Mouse (Mus musculus) heart, postnatal 14 days (tissue): ENCODE measurements at regions not wholly inside any gene's neighbourhood (a gene's known extent, or its start where the extent isn't known, plus 50 kb on each side); places are given as distances from the start of the nearest gene placed in this dataset.

ENCODE experiments used
- DNase-seq, 2 experiments: peaks; one replicate each; pipeline ENCODE4 v3.0.0; 2021 to 2022
- intact Hi-C: fragments of 180-260 bp; cut with DNase I; formaldehyde crosslinking; loops from one replicate; pipeline ENCODE4 v1.15.1; 2025

DNA sequence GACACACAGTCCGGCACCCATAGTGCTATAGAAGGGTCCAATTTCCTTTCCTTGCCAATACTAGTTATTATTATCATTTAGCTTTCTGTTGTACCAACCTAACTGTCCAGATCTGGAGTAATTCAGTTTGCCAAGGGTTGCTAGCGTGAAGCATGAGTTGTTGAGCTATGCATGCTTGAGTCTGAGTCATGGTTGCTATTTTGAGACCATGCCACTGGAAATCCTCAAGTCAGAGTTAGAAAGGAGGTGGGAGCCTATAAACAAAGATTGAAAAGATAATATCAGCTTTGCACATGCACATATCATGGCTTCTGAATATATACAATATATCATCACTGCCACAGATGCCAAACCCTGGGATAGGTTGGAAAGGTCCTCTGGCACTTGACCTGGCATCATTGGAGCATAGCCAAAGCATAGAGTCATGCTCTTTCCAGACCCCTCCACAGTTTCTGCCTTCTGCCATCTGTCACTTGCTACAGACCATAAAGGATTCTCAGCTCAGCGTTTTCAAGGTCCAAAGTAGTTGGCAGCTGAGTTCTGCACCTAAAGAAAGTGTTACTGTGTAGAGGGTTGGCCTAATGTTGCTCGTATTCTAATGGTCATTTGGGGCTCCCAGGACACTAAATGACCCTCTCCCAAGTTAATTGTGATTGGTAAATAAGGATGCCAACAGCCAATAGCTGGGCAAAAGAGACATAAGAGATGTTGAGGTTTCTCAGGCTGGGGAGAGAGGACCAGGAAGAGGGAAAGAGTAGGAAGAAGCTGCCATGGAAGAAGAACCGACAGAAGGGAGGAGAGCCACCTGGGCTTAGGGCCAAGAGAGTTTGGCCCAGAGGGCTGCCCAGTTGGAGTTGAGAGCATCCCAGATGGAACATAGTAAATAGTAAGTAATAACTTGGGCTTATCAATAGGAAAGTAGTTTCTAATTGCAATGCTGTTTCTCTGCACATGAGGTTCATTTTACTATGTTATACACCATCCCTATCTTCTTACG, 586.9 kb downstream of the Ptprc start:
- intact Hi-C loops: no loop called here
- DNase-seq: no peak

DNA sequence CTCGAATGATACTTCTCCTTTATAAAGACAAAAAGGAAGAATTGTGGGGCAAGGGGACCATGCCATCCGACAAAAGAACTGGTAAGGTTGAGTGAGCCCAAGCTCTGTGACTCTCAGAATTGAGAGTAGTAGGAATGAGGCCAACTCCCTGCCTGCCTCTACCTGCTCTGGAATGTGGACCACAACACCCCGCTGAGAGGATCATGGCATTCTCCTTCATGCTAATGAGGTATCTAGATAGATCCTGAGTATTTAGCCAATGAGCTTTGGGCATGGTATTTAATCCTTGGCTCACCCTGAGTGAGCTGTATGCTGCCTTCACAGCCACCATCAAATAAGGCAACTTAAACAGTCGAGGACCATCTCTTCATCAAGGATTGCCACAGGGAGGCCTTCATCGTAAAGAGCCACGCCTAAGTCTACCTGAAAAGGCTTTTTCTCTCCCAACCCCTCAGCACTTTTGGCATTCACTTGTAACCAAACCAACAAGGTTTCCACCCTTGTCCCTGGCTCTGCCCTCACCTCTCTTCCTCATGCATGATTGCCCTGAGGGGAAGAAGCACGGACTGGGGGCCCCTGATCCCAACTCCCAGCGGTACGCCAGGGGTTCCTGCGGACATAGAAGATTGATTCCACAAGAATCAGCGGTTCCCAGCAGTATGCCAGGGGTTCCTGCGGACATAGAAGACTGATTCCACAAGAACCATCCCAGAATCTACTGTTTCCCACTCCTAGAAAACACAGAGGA, 587.9 kb downstream of the Ptprc start:
- DNase-seq: no peak
- intact Hi-C loops: no loop called here

DNA sequence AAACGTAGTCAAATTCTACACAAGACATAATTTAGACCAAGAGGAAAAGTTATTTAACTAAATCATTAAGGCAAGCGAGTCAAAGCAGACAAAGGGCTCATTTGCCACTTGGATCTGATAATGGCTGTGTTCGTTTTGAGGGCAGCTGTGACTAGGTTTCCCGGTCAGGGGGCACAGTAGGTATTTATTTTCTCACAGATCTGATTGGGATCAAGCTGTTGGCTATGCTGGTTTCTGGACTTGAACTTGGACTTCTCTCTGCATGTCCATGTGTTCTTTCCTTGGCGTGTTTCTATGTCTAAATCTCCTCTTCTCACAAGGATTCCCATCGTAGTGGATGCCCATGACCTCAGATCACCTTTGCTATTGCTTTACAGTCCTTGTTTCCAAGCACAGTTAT, 590.8 kb downstream of the Ptprc start:
- DNase-seq: no peak
- intact Hi-C loops: no loop called here

DNA sequence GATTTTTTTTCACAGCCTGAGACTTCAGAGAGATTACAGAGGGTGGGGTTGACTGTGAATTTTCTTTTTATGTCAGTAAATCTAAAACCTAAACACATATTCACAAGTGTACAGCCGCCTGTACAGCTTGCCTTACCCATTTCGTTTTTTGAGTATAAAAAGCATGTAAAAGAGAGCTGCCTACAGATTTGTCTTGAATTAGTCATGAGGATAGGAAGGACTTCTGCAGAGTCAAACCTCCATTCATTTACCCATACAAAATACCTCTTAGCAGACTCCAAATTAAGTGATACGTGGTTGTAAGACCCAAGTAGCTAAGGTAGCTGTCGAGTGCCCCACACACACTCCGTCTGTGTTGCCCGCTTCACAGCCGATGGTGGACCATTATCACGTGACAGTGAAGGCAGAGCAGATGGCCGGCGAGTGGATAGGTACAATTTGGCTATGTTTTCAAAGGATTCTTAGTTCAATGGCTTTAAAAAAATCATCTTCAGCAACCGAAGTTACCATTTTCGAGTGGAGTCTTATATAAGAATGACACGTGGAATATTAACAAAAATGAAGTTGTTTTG, 591.3 kb downstream of the Ptprc start:
- intact Hi-C loops: no loop called here
- DNase-seq: no peak

DNA sequence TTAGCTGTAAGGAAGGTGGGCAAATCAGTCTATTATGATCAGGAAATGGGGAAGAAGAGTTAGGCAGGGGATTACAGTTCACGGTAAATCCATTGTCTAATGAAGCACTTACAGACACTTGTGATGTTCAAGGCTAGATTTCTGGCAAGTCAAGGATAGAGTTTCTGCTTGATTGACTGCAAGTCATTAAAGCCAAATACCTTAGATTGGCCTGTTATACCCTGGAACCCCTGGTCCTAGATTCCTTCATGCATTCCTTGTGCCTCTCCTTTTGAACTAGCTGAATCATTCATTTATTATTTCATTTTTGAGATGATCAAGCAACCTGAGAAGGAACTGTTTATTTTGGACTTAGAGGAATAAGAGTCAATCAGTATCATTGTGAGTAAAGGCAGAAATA, 597.9 kb downstream of the Ptprc start:
- no peak for DNase-seq
- intact Hi-C loops: no loop called here

DNA sequence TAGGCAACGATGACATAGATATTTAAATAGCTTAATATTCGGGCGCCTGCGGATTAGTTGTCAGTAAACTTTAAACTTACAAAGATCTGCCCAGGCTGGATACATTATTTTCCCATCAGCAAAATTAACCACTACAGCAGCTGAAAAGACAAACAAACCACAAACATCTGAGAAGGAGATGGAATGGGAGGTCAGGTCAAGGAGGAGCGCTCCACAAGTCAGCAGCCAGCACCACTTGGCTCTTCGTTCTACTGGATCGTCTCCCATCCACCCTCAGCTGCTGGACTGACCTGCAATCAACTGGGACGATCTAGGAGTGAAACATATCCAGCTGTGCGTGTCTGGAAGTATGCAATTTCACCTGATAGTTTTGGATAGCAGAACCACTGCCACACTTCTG, 599.3 kb downstream of the Ptprc start:
- intact Hi-C loops: no loop called here
- no peak for DNase-seq

DNA sequence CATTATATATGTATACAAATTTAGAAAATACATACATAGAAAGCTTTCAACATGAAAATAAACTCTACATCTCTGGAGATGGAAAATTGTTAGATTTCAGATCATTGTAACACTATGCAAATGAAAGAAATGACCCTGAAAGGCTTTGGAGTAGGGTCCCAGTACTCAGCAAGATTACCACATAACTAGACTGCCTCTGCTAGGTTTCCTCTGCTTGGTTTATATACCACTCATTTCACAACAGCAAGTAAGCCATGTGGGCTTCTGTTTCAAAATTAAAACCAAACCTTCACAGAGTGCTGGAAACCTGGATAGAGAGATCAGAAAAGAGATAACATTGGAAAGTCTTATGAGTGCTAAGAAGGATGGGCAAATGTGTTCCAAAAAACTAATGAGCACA, 600.1 kb downstream of the Ptprc start:
- DNase-seq: no peak
- intact Hi-C loops: no loop called here

DNA sequence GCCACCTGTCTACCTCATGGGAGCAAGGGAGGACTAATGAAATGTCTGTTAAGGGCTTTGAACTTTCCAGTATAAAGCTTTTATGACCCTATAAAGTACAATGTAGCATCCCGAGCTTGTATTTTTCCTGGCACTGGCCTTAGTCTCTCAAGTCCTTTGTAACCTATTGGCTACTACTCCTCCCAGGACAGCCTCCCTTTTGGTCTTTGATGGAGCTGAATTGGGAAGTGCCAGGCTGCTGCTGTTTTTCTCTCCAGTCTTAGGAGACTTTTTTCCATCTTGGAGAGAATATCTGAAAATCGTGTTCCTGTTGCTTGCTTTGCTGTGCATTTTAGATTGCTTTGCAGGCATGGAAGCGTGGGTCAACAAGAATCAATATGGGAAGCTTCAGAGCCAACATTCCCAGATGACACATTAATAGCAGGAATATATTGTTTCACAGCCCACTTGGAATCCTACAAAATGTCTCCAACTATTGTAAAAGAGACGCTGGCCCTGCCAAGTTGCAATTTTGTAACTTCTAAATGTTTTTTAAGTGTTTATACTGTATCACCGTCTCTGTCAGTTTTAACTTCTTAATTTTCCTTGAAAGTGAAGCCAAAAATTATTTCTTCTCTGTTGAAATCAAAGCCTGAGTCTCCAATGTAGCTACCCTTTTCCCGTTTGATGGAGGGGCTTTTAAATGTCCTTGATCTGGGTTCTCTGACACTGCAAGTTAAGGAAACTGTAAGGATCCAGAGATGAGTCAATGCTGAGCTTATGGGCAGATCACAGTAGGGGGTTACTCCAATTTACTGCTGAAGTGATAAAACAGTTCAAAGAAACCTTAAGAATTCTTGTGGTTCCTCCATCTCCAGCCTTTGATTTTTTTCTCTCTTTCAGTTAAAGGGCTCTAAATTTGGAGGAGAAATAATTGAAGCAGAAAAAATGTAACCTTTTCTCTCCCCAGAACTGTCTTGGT, 603.3 kb downstream of the Ptprc start:
- no peak for DNase-seq
- intact Hi-C loops: no loop called here

DNA sequence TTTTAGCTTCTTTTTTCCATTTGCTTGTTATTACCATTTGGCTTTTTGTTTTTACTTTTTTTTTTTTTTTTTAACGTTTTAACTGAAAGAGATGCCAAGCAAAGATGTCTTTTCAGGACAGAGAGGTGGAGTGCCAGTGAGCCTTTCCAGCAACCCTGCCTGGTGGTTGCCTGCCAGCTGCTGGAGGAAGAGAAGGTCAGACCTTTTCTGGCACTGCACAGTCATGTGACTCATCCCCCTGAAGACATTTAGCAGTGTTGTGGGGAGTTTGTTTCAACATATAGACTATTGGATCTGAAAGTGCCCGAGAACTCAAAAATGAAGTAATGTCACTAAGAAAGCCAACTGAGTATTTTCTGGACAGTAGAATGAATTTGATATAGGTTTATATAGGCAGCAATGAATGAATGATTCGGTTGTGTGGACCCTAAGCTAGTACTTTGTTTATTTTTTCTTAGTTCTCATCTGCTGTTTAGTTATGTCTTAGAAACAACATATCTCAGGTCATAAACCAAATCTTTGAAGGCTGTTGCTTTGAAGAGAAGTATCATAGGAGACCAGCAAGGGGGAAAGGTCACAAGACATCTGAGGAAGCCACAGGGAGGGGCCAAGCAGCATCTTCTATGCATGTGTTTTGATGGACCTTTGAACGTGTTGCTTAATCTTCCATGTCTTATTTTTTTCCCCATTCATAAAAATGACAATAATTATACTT, 604.2 kb downstream of the Ptprc start:
- DNase-seq: peak; percentile 40 to 56
- intact Hi-C loops: no loop called here

DNA sequence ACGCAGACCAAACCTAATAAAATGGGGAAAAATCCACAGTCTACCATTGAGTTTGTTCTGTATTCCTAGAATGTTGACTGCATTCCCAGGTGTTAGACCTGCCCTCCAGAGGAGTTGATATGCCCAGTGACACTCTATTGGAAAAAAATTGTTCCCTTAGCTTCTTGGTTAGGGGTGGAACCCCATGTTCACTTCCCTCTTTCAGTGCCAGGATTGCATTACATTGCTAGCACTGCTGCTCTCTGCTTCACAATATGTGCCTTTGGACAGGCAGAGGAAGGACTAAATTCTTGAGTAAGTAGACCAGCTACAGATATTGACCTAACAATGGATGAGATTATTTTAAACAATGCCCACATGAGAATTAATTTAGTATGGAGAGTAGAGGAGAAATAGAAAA, 607.3 kb upstream of the Nr5a2 start:
- intact Hi-C loops: no loop called here
- DNase-seq: no peak

DNA sequence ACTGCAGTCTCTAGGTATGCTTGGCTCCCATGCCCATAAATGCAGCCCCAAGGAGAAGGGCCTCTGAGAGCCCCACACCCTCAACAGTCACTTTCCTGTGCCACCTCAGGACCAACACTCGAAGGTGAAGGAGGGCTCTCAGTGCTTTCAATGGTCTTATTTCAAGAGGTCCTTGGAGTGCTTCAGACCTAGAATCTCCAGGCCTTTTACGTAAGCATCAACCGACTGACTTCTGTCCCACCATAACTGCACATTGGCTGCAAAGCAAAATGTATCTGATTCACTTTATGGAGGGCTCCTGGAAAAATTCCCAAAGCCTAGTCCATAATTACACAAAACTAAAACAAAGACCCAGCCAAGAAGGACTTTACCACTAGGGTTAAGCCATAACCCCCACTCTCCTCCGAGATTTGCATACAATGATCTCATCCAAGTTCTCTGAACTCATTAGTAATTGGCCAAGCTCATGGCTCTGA, 605.4 kb upstream of the Nr5a2 start:
- DNase-seq: no peak
- intact Hi-C loops: no loop called here

DNA sequence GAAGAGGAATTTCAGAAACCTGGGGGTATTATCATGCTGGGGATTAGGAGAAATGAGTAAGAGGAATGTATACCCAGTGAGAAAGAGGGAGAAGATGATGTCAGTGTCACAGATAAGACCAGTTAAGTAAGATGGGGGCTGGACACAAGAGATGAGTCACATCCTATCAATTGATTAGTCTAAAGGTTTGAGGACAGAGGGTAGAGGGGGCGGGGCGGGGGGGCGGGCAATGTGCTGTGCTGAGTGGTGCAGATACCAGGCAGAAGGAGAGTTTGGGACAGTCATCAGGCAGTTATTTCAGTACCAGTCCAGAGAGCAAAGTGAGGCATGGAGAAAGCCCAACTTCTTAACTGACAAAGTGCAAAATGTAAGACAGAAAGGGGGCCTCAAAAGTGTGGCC, 601.4 kb upstream of the Nr5a2 start:
- no peak for DNase-seq
- intact Hi-C loops: no loop called here

DNA sequence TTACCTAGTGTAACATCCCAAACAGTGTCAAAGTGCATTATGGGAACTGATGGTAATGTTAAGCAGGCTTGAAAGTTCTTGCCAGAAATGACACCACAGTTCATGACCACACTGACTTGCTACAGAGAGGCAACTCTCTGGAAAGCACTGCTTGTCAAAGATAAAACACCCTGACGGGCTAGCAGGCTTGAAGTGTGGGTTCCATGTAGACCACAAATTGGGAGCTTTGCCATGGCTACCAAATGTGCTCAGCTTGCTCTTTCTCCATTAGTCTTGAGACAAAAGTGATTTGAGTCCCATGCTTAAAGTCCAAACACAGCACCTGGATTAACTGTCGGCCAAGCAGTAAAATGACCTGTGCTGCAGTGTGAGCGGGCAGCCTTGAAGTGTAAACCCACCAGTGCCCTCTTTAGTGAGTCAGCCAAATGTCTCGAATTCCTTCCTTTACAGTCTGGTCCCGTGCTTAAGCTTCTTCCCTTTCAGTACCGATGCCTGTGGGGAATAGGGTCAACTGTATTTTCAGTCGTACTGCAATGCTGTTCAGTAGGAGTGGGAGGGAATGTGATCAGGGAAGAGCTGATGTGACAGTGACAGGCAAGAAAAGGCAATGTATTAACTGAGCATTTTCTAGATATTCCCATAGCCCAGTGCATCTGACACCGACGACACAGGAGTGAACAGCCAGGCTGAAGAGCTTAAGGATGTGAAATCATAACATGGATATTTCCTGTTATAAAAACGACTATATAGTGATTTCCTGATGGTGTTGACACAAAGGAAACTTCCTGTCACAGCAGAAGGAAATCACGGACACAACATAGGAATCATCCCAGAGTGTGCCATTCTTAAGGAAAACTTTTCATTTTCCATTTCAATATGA, 600.4 kb upstream of the Nr5a2 start:
- DNase-seq: no peak
- intact Hi-C loops: no loop called here

DNA sequence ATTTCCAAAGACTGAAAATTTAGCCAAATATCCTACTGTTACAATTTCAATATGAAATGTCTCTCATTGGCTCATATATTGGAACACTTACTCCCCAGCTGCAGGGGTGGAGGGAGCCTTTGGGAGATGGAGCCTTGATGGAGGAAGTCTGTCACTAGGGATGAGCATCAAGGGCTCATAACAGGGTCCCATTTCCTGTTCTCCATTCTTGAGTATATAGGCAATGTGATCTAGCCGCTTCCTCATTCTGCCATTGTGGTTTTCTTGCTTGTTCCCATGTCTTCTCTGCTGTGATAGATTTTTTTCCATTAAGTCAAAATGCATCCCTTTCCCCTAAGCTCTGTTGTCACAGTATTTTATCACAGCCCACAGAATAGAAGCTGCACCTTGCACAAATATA, 589.4 kb upstream of the Nr5a2 start:
- DNase-seq: no peak
- intact Hi-C loops: no loop called here

DNA sequence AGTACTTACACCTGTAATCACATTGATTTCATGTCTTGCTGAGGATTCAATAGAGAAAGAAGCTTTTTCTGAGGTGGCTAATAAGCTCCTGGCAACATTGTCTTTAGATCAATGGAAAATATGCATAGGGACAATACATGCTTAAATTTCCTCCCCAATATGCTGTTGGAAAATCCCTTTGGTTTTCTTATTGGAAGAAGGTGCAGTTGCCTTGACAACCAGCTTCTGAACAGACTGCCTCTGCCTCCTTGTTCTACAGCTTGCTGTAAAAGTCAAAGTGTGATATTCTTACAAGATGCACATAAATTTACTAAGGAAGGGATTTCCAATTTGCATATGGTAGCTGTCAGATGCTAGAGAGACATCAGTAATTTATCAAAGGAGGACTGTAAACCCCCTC, 585.4 kb upstream of the Nr5a2 start:
- no peak for DNase-seq
- intact Hi-C loops: no loop called here

DNA sequence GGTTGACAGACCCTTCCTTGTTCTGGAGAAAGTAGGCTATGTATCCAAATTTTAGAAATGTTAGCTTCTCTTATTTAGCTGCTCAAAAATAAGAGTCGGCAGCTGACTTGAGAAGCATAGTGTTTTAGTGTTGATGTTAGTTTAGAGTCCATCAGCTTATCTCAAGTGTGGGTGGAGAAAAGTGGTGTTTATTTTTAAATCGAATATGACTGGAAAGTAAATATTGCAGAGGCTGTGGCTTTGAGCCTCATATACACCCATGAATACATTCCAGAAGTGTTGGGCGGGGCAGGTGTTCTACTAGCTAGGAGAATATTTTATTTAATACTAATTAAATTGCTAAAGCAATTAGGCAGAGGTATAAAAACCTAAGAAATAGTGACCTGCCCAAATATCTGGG, 583.6 kb upstream of the Nr5a2 start:
- intact Hi-C loops: no loop called here
- DNase-seq: no peak

DNA sequence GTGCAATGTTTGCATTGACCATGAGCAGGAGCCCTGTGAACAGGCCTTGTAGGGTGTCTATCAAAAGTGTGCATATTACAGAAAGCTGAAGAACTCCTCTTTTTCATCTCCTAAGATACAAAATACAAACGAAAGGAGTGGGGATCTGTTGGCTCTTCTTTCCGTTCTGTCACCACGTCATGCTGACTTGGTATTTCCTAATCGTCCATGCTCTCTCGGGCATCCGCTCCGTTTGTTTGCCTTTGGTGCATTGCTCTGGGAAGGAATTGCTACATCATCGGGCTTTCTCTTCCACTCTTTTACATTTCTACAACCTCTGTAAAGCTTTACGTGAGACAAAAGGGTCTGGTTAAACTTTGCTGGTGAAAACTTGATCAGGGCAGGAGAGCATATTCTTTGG, 581.2 kb upstream of the Nr5a2 start:
- intact Hi-C loops: no loop called here

DNA sequence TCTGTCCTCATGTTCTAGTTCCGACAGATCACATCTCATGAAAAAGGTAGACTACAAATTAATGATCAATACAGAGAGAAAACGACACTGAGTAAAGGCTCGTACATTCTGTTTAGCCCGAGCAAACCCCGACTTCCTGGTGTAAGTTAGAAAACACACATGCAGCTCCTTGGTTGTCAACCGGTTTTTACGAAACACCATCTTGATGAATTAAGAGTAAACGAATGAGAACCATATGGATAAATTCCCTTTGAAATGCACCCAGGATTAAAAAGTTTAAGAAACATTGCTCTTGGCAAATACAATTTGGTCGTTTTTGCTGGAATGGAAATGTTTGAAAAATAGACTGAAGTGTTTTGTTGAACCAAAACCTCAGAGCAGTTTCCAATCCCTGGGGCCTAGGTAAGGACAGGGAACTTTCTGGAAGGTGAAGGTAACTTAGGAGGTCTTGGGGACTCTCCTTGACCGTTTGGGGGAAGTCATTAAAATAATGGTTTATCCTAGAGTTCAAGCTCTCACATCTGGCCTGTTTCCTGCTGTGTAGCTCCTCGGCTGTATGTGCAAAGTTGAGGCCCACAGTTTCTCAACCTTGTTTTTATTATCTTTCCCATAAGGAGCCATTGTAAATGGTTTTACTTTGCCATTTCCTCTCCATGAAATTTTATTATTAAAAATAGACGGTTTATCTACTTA, 579.3 kb upstream of the Nr5a2 start:
- DNase-seq: no peak
- intact Hi-C loops: no loop called here

More for the DNA sequence above, 581.2 kb upstream of the Nr5a2 start:
- DNase-seq: no peak
